Mouse (Mus musculus) megakaryocyte progenitor cell, adult 5-6 weeks (primary cell): ENCODE measurements around the gene Calcrl. TPM values are rescaled to one million over a fixed set of nuclear protein-coding genes. Genes with fewer than 3 reads are reported as not detected.

Source experiments
- ATAC-seq: replicated peaks from 2 replicates; pipeline ENCODE4 v1.8.0; 2016; ENCODE audit warnings: mild to moderate bottlenecking, moderate TSS enrichment, inconsistent platforms; ENCODE audit not compliant: poor library complexity
- total RNA-seq, 2 experiments: library from RNA; stranded (forward) in 1 of 2; stranded (reverse) in 1 of 2; fragments of 157-497, 149-512 nt in 1 of 2; fragments of 200-1000 nt in 1 of 2; gene quantifications; 2 replicates each; pipeline versions ENCODE4 v1.2.3 to v1.2.4; 2015 to 2017

Calcrl gene
- total RNA-seq, 2 experiments from 2014 or later = 17.5 to 41.4 TPM

DNA sequence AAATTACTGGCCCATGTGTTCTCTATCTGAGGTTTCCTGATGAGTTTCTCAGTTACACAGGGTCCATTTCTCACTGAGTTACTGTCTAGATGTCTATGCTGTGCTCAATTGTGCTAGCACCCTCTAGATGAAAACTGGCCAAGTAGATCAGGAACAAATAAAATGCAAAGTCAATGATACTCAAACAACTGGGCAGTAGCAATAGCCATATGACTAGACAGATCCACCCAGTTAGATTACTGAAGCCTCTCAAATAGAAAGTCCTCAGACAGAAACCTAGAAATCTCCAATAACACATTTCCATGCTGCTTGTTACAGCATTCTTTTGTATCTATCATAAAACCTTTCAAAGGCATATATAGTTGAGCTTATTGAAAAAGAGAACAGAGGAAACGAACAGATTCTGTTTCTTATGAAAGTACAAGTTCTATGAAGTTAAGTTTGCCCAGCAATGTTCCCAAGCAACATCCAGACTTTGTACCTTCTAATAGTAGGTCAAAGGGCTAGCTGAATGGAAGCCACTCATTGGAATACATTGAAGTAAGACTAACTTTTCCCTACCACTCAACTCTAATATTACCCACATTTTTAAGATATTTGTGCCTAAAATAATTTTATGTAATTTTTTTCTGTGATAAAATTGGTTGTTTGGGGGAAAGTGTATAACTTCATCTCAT lies 87.3 kb downstream of the Calcrl start:
- no peak for ATAC-seq

DNA sequence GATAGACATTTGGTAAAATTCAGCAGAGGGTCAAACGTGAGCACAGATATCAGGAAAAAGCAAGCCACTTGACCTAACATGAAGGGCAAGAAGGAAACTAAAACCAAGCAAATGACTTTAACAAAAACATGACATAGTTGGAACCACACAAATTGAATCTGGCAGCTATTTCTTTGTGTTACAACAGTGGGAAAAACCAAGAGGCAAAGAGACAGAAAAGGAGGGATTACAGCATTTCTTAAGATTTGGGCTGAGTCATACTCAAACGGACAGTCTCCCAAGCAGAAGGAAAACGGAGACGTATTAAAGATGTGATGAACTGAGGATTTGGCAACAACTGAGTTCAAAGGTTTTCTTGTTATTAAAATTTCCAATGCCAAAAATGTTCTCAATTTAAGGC lies 88.9 kb downstream of the Calcrl start:
- no peak for ATAC-seq

DNA sequence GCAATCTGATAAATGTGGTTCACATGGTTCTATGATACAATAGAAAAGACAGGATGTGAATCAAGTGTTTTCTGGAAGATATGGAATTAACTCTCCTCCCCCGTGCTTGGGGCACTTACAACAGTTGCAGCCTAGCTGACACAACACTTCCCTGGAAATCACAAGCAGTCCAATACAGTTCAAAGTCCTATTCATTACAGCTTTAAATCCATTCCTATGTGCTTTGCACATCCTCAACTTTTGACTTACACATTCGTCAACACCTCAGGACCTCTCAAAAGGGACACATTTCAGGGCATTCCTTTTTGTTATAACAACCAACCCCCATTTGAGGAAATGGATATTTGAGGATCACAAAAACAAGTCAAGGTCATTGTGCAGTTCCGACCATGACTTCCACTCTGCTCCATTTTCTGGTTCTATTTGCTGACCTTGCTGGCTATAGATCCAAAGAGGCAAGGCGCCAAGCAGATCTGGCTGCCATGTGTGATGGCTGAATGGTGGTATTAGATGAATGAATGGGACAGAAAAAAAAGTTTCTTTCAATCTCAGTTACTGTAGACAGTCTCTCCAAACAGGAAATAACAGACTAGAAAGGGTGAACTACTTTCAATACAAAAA lies 108.9 kb downstream of the Calcrl start:
- ATAC-seq = no peak

DNA sequence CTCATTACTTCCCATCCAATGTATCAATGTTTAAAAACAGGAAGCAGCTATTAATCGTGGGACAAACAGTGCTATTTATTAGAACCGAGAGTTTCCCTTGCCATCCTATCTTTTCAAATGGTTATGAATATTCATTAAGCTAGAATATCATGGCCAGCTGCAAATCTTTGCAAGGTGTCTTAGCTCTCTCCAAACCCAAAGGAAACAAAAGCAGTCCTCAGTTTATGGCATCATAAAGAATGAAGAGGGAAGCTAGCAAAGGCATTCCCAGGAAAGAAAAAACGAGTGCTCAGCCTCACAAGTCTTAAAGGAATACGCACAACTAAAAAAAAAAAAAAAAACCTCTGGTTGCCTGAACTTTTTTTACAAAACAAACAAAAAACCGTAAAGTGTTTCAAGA lies 128.7 kb downstream of the Calcrl start:
- ATAC-seq = no peak

DNA sequence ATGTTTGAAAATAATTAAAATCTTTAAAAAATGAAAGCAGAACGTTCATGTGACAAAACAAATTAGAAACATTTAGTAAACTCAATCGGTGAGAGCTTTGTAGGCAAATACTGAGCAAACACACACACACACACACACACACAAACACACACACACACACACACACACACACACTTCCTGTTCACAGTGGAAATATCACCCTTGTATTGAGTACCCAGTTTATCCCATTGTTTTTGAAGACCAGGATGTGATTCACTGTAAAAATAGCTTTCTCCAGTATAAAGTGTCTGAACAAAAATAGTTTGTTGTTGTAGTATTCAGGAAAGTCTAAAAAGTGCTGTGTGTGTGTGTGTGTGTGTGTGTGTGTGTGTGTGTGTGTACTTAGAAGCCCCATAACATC lies 130.1 kb downstream of the Calcrl start:
- ATAC-seq = no peak

DNA sequence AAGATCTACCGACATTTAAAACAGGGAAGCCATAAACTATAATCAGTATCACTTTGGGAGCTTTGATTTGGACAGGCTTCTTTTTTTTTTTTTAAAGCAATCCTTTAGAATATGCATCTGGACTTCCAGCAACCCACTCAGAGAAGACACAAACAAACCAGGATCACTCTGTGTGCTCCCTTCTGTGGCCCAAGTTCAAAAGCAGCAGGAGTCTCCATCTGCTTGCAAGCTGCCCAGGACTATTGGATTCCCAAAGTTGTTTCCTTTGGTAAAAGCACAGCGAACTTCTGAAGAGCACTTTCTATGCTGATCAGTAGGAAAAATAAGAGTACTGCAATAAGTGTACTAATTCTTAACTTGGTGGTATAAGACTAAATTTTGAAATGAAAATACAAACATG lies 130.6 kb downstream of the Calcrl start:
- no peak for ATAC-seq

DNA sequence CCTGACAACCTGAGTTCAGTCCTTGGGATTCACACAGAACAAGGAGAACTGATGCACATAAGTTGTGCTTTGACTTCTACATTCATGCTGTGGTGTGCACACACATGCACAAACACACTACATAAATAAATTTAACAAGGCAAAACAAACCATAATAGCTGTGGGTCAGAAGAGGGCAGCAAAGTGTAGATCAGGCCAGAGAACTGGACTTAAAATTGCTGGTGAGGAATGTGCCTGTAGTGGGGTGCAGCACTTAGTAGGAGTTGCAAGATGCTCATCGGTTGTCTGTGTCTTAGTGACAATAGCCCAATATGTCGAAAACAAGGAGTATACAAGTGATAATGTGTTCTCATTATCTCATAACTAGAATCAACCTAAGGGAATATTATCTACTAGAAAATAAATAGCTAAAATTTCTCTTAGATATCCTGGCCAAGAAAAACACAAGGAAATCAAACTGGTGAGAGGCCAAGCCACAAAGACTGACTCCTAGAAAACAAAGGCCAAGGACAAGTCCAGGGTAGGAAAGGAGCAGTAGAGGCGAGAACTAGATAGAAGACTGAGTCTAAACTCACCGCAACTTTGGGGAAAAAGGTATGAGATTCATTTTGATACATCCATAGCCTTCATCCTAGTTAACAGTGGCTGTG lies 132.7 kb downstream of the Calcrl start:
- ATAC-seq = peak; percentile 72

DNA sequence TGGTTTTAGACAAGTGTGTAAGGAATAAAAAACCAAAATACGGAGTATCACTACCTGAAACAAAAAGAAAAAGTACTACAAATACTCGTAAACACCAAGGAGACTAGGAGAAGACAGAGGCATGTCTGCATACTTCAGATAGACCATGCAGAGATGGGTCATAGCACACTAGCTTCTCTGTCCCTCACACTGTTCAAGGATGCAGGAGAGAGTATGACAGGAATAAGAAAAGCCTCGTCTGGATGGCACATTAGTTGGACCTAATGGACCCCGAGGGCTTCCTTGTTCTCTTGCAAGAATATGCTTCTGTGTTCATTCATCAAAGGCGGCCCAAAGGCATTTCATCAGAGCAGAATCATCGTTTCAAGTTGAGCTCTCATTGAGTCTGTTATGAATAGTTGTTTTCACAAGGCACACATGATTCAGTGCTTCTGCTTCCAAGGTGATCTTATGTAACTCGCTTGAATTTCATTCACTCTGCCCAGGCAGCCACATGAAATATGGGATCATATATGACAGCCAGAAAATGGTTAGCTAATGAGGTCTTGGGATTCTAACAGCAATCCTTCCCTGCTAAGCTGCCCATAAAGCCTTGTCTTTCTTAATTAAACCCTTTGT lies 136.2 kb downstream of the Calcrl start:
- no peak for ATAC-seq

Other genes starting within 250 kb of the Calcrl start
- 68.1 and 70.0 TPM in 2 replicates for gene Tfpi, start 51.4 kb upstream of the Calcrl start, total RNA-seq (2015)
- 56.1 and 62.7 TPM in 2 replicates for gene Tfpi, start 51.4 kb upstream of the Calcrl start, total RNA-seq (2017)
- gene Ctnnd1, start 225.4 kb upstream of the Calcrl start, total RNA-seq (2015) = 21.2 and 26.8 TPM in 2 replicates
- gene Ctnnd1, start 225.4 kb upstream of the Calcrl start, total RNA-seq (2017) = 18.4 and 27.5 TPM in 2 replicates
- not detected in 2 replicates for gene Btbd18, start 233.7 kb upstream of the Calcrl start, total RNA-seq (2015)
- not detected in 2 replicates for gene Btbd18, start 233.7 kb upstream of the Calcrl start, total RNA-seq (2017)
- gene Selenoh, start 245.4 kb upstream of the Calcrl start, total RNA-seq (2015) = 251 and 263 TPM in 2 replicates
- gene Selenoh, start 245.4 kb upstream of the Calcrl start, total RNA-seq (2017) = 122 and 127 TPM in 2 replicates